Mouse (Mus musculus): ENCODE measurements around the gene G3bp1. TPM values are rescaled to one million over a fixed set of nuclear protein-coding genes. Genes with fewer than 3 reads are reported as not detected.

Gene G3bp1
- polyA plus RNA-seq, 1 experiment from 2014 or later: 105 TPM

DNA sequence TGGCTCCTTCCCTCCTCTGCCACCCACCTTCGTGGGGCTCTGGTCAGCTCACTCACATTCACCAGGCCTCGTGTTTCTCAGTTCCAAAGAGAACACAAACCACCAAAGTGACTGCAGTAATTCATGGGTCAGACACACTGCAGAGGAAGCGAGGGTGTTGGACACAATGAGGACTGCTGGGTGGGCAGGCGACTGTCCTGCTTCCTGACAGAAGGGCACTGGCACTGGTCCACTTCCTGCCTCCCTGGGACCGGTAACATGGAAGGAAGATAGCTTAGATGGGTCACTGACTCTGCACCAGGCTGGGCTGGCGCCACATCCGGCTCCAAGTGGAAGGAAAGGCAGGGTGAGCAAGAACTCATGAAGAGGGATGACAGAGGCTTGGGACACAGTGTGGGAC, 20.0 kb upstream of the G3bp1 start:
- Histone ChIP-seq H3K4me3 (no peak overlapping the region), H3K4me1 (no peaks in the 10 kb centered on the region), H3K9ac (no peak overlapping the region), H3K27ac (no peak overlapping the region), H3K9me3 (no peaks in the 10 kb centered on the region), H3K36me3 (replicated peaks) (no peaks in the 10 kb centered on the region), H3K27me3 (replicated peaks) (no peaks in the 10 kb centered on the region), H3K4me2 (no peak overlapping the region)
- 83% methylated on average over 7 of the region's 7 CpGs for WGBS
- ATAC-seq (replicated peaks): no peak

DNA sequence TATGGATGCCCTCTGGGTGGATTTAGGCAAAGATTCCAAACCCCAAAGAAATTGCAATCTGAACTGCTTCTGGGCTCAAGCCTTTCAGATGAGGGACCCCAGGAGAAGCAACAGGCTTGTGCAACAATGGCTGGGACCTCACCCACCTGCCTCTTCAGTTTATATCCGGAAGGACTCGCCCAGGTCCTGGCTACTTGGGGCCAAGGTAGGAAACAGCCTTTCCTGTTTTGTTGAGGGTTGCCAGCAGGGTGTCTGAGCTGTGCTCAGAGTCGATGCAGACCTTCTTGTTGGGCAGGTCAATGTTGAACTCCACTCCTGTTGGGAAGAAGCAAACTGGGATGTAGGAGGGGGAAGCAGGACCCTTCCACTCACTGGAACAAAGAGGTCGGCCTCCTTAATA, 19.2 kb upstream of the G3bp1 start:
- Histone ChIP-seq H3K27me3 (replicated peaks) (no peaks in the 10 kb centered on the region), H3K36me3 (replicated peaks) (no peaks in the 10 kb centered on the region), H3K9me3 (no peaks in the 10 kb centered on the region), H3K4me3 (no peak overlapping the region), H3K9ac (no peak overlapping the region), H3K4me1 (no peaks in the 10 kb centered on the region), H3K4me2 (no peak overlapping the region), H3K27ac (no peak overlapping the region)
- ATAC-seq (replicated peaks): no peak
- WGBS: 78% methylated on average over 4 of the region's 4 CpGs

DNA sequence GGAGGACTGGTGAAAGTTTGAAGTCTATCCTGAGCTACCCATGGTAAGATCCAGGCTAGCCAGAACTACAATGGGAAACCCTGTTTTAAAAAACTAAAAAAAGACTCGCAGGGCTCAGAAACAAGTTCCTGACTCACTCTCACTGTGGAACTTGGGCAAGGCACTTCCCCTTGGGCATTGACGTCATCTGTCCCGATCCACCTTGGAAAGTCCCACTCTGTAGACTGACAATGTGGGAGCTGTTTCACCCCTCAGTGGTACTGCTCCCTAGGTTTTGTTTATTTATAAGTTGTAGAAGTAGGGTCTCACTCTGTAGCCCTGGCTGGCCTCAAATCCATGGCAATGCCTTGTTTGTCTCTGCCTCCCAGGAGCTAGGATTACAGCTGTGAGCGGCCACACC, 15.8 kb upstream of the G3bp1 start:
- Histone ChIP-seq H3K9ac (no peak overlapping the region), H3K36me3 (replicated peaks) (no peaks in the 10 kb centered on the region), H3K27me3 (replicated peaks) (no peaks in the 10 kb centered on the region), H3K4me3 (no peak overlapping the region), H3K27ac (no peak overlapping the region), H3K4me2 (no peak overlapping the region), H3K4me1 (0 out of 2 replicates have a peak, but pooled peaks cover 3% of the 10 kb centered on the region), H3K9me3 (no peaks in the 10 kb centered on the region)
- whole genome bisulfite sequencing: 93% methylated on average over 4 of the region's 4 CpGs
- ATAC-seq (replicated peaks): no peak

DNA sequence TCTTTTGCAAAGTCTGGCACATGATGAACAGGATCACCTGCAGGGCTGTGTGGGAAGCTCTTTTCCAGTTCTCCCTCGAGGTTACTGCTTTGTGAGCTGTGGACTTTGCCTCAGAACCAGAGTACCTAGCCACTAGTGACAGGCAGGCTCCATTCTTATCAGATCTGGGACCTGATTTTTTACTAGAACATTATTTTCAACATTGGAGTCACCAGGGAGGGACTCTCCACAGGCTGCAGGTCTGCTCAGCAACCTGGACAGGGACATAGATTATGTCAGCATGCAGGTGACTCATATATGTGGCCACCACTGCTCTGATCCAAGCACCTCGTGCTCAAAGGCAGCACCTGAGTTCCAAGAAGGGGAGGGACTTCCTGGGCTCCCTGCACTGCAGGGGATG, 14.3 kb upstream of the G3bp1 start:
- WGBS: 81% methylated on average over 2 of the region's 2 CpGs
- Histone ChIP-seq H3K4me1 (peaks cover 10% of the 10 kb centered on the region), H3K27me3 (replicated peaks) (no peaks in the 10 kb centered on the region), H3K27ac (no peak overlapping the region), H3K36me3 (replicated peaks) (no peaks in the 10 kb centered on the region), H3K9ac (no peak overlapping the region), H3K9me3 (no peaks in the 10 kb centered on the region), H3K4me2 (no peak overlapping the region), H3K4me3 (no peak overlapping the region)
- no peak for ATAC-seq (replicated peaks)

DNA sequence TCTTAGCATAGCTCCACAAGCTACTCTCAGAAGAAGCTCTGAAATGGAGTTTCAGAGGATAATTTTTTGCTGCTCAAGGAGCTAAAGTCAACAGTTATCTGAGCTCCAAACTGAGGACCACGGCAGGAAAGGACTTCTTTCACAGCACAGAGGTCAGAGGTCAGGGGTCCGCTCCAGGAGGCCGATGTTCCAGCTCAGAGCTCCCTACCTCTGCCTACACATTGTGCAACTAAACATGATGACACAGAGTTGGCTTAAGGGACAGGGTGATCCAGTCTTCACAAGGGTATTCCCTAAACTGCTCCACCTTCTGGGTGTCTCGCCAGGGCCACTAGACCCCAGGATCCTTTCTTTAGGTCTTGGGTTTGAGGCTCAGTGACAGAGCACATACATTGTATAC, 11.0 kb upstream of the G3bp1 start:
- peaks cover 19% of the 10 kb centered on the region for H3K4me1 ChIP-seq
- H3K9ac ChIP-seq: no peak overlapping the region
- H3K9me3 ChIP-seq: no peaks in the 10 kb centered on the region
- H3K27ac ChIP-seq: no peak overlapping the region
- ATAC-seq (replicated peaks): no peak
- no peaks in the 10 kb centered on the region for H3K27me3 ChIP-seq (replicated peaks)
- no peak overlapping the region for H3K4me2 ChIP-seq
- H3K36me3 ChIP-seq (replicated peaks): no peaks in the 10 kb centered on the region
- WGBS: 56% methylated on average over 4 of the region's 4 CpGs
- no peak overlapping the region for H3K4me3 ChIP-seq

DNA sequence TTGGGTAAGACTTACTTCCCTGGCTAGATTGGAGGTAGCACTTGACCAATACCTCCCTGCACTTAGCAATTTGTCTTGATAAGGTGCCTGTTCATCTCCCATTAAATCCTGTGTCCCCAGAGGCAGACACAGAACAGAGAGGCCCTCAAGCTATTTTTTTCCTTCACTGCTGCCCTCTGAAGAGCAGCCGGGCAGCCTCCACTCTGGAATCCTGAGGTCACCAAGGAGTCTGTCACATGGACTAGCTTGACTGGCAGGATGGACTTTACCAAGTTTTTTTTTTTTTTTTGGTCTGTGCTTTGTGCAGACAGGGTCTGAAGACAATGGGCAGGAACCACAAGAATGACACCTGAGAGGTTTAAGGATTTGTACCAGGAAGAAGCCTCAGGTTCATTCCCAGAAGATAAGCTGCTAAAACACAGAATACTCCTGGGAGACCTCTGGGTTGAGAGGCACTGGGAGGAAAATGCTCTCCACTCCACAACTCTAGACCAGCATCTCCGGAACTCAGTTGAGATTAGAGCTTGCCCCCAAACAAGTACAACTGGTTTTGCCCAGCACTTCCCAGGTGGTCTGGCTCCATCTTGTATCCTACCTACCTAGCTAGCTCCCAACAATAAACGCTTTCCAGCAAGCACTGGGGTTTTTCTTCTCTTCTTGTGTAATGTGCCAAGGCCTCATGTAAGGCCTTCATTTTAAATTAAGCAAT, 9.5 kb upstream of the G3bp1 start:
- Histone ChIP-seq H3K4me2 (peak overlapping the region; percentile 81), H3K36me3 (replicated peaks) (no peaks in the 10 kb centered on the region), H3K9me3 (no peaks in the 10 kb centered on the region), H3K27ac (peak overlapping the region; percentile 57; the same call in 1 of the 2 replicates), H3K4me3 (peak overlapping the region; percentile 58), H3K9ac (peak overlapping the region; percentile 56), H3K27me3 (replicated peaks) (no peaks in the 10 kb centered on the region), H3K4me1 (peaks cover 19% of the 10 kb centered on the region)
- no peak for ATAC-seq (replicated peaks)
- WGBS: 35% methylated on average over 3 of the region's 3 CpGs

DNA sequence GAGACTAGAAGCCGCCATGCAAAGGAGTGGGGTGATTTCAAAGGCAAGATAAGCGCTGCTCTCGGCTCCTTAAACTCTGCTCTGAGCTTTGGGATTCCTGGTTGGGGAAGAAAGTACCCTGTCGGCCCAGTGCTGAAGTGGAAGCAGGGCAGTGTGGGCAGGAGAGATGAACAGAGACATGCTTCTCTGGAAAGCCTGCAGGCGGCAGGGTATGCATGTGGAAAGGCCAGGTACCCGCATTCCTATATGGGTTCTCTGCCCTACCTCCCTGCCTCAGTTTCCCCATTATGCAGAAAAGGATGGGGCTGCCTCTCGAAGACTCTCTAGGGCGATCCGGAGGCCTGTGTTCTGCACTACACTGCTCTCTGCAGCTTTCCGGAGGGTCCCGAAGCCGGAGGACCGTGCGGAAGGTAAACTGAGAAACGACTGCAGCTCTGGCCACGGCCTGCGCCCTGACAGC, 8.9 kb upstream of the G3bp1 start:
- peak overlapping the region; percentile 81 for H3K4me2 ChIP-seq
- peak overlapping the region; percentile 56 for H3K9ac ChIP-seq
- H3K27ac ChIP-seq: peak overlapping the region; percentile 57
- H3K9me3 ChIP-seq: no peaks in the 10 kb centered on the region
- under 1% methylated on average over 17 of the region's 17 CpGs for WGBS
- peaks cover 19% of the 10 kb centered on the region for H3K4me1 ChIP-seq
- no peaks in the 10 kb centered on the region for H3K27me3 ChIP-seq (replicated peaks)
- no peaks in the 10 kb centered on the region for H3K36me3 ChIP-seq (replicated peaks)
- peak overlapping the region; percentile 58 for H3K4me3 ChIP-seq
- ATAC-seq (replicated peaks): peak; percentile 83

DNA sequence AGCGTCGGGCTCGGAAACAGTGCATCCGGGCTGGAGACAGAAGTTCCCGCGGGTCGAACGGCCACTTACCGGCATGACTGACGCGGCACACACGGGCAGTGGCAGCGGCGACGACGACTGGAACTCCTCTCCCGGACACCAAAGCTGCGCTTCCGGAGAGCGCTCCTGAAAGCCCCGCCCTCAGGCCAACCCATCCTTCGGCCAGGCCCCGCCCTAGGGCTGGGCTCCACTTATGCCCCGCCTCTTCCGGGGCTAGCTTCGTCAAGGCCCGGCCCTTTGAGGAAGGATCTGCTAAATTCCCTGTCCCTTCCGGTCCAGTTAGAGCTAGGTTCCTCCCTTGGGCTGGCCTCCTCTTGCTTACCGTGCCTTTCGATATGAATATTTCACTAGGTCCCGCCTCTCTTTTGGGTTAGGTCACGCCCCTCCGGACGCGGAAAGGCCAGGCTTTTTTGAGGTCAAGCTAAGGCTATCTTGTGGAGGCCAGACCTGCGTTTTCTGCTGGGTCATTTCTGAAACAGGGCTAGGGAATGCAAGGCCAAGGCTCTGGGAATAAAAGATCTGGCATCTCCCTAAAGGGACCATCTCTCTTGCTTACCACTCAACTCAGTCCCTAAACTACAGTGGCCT, 8.4 kb upstream of the G3bp1 start, which contains the start of gene Atox1:
Gene Atox1, minus strand, starts transcription at position 221 of the 627 bp plus-strand sequence.
- H3K4me1 ChIP-seq: peaks cover 19% of the 10 kb centered on the region
- H3K27ac ChIP-seq: peak within 1 kb of the TSS; percentile 77
- H3K36me3 ChIP-seq (replicated peaks): no peaks in the 10 kb centered on the region
- H3K27me3 ChIP-seq (replicated peaks): no peaks in the 10 kb centered on the region
- under 1% methylated on average over 36 of the region's 36 CpGs for WGBS
- H3K4me3 ChIP-seq: peak within 1 kb of the TSS; percentile 58
- H3K4me2 ChIP-seq: peak within 1 kb of the TSS; percentile 81
- H3K9ac ChIP-seq: peak within 1 kb of the TSS; percentile 56
- ATAC-seq (replicated peaks): peak; percentile 96
- H3K9me3 ChIP-seq: no peaks in the 10 kb centered on the region

DNA sequence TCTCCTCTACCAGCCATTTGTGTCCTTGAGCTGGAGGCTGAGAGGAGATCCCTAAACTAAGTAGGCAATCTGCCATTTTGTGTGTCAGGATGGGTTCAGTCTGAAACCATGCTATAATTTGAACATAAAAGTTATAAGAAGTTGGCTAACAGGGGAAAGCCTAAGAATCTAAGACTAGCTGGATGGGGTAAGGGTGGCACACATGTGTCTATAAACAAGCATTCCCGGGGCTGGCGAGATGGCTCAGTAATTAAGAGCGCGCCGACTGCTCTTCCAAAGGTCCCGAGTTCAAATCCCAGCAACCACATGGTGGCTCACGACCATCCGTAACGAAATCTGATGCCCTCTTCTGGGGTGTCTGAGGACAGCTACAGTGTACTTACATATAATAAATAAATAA, 7.3 kb upstream of the G3bp1 start:
- H3K4me2 ChIP-seq: no peak overlapping the region
- H3K36me3 ChIP-seq (replicated peaks): no peaks in the 10 kb centered on the region
- H3K27me3 ChIP-seq (replicated peaks): no peaks in the 10 kb centered on the region
- WGBS: 94% methylated on average over 9 of the region's 9 CpGs
- peaks cover 19% of the 10 kb centered on the region for H3K4me1 ChIP-seq
- no peak overlapping the region for H3K4me3 ChIP-seq
- ATAC-seq (replicated peaks): no peak
- no peak overlapping the region for H3K27ac ChIP-seq
- no peak overlapping the region for H3K9ac ChIP-seq
- no peaks in the 10 kb centered on the region for H3K9me3 ChIP-seq

DNA sequence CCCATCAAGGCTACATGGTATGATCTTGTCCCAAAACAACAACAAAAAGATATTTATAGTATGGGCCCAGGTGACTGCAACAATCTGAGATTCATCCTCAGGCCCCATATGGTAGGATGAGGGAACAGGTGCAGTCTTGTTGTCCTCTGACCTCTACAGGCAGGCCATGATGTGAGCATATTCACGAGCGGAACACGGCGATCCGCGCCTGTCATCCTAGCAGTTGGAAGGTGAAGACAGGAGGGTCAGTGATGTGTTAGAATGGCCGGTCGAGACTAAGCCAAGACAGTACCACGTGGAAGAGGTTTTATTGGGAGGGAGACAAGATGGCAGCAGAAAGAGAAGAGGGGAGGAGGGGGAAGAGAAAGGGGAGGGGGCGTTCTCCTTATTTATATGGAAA, 4.8 kb upstream of the G3bp1 start:
- ATAC-seq (replicated peaks): no peak
- Histone ChIP-seq H3K9me3 (no peaks in the 10 kb centered on the region), H3K27me3 (replicated peaks) (no peaks in the 10 kb centered on the region), H3K4me1 (peaks cover 21% of the 10 kb centered on the region), H3K36me3 (replicated peaks) (no peaks in the 10 kb centered on the region), H3K9ac (no peak overlapping the region), H3K4me2 (no peak overlapping the region), H3K4me3 (no peak overlapping the region), H3K27ac (no peak overlapping the region)
- WGBS: 86% methylated on average over 10 of the region's 10 CpGs

DNA sequence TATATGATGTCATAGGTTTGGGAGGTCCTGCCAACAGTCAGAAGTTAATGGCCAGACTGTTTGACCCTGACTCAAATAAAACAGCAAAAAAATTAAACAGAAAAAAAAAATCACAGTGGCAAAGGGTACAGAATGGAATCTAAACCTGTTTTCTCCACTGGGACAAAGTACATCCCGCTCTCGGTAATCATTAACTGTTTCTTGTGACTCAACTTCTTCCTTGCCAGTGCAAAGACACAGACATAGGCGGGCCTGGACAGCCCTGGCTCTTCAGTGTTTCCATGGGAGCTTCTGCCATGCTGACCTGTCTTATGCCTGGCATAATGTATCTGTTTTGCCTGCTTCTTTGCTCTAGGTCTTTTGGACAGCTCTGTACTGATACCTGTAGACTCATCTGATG, 4.3 kb upstream of the G3bp1 start:
- H3K27ac ChIP-seq: no peak overlapping the region
- H3K4me2 ChIP-seq: no peak overlapping the region
- H3K36me3 ChIP-seq (replicated peaks): no peaks in the 10 kb centered on the region
- WGBS: 84% methylated on average over 3 of the region's 3 CpGs
- no peak overlapping the region for H3K9ac ChIP-seq
- ATAC-seq (replicated peaks): no peak
- H3K9me3 ChIP-seq: no peaks in the 10 kb centered on the region
- no peaks in the 10 kb centered on the region for H3K27me3 ChIP-seq (replicated peaks)
- peaks cover 17% of the 10 kb centered on the region for H3K4me1 ChIP-seq
- H3K4me3 ChIP-seq: no peak overlapping the region

DNA sequence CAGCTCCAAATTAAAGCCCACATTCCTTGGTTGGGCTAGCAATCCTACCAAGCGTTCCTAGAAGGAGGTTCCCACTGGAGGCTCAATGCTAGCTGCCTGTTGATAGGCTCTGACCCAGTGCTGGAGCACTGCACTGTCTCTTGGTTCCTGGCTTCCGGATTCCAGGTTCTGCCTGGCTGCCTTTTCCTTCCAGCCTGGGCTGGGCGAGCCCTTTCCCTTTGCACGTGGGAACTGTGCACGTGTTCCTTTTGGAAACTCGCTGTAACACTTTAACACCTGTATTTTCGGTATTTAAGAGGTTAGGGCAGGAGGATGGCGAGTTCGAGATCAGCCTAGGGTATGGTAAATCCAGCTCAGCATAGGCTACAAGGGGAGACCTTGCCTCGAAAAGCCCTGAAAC, 1.5 kb upstream of the G3bp1 start:
- Histone ChIP-seq H3K27ac (peak overlapping the region; percentile 88), H3K4me3 (peak overlapping the region; percentile 77), H3K4me1 (peaks cover 26% of the 10 kb centered on the region), H3K27me3 (replicated peaks) (no peaks in the 10 kb centered on the region), H3K4me2 (peak overlapping the region; percentile 90), H3K9me3 (no peaks in the 10 kb centered on the region), H3K36me3 (replicated peaks) (no peaks in the 10 kb centered on the region; the same call in 1 of the 2 replicates), H3K9ac (peak overlapping the region; percentile 73; the same call in 1 of the 2 replicates)
- ATAC-seq (replicated peaks): no peak
- 60% methylated on average over 10 of the region's 10 CpGs for WGBS

All from midbrain, embryonic 15.5 days (tissue).